Mouse (Mus musculus): ENCODE data around the gene Tasp1. TPM values are rescaled to one million over a fixed set of nuclear protein-coding genes. Genes with fewer than 3 reads are reported as not detected.
"Not testable (repeated sequence)": the region's sequence is repeated elsewhere in the genome, so short reads cannot be mapped to it uniquely, and the experiment has no call there.

The Tasp1 gene
- polyA plus RNA-seq, 1 experiment from 2014 or later, result 18.4 TPM

DNA sequence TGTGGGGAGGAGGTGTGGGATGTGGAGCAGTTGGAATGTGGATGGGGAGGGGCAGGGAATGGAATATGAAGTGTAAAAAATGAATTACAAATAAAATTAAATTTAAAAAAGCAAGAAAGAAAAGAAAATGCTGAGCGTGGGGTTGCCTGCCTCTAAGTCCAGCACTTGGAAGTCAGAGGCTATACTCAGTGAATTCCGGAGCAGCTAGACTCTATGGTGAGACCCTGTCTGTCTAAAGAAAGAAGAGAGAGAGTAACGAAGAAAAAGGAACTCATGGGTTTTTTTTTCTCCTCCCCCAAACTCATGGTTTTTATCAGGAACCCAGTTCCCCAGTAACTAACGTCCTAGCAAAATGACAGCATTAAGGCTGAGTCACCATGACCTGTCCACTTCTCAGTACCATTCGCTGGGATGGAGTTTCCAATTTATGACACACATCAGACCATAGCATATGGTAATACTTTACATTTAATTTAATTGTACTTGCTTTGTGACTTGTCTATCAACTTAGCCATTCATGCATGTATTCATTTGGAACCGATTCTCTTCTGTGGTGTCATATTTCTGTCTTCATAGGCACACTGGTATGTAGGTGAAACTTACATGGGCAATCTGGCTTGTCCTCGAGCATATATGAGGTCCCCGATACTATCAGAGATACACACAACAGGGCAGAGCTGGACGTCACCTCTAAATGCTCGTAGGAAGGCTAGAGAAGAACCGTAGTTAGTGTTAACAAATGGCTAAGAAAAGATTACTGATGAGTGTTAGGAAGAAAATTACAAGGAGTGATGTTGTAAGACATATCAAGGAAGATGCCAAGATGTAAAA lies 14.4 kb upstream of the Tasp1 start:
- H3K9me3 ChIP-seq (replicated peaks), result no peaks in the 10 kb centered on the region
- H3K4me2 ChIP-seq, result no peak overlapping the region
- no peaks in the 10 kb centered on the region for H3K36me3 ChIP-seq
- peaks cover 17% of the 10 kb centered on the region for H3K4me1 ChIP-seq (replicated peaks)
- peak; percentile 23 for DNase-seq
- H3K9ac ChIP-seq, result peak overlapping the region; percentile 8; the same call in 1 of the 2 replicates
- no peaks in the 10 kb centered on the region for H3K27me3 ChIP-seq
- 61% methylated on average over 11 of the region's 11 CpGs for WGBS (ENCODE audit: insufficient replicate concordance)
- no peak overlapping the region for H3K4me3 ChIP-seq (replicated peaks)
- peak overlapping the region; percentile 66 for H3K27ac ChIP-seq
- peak; percentile 89 for ATAC-seq (ENCODE audit: low read depth)

DNA sequence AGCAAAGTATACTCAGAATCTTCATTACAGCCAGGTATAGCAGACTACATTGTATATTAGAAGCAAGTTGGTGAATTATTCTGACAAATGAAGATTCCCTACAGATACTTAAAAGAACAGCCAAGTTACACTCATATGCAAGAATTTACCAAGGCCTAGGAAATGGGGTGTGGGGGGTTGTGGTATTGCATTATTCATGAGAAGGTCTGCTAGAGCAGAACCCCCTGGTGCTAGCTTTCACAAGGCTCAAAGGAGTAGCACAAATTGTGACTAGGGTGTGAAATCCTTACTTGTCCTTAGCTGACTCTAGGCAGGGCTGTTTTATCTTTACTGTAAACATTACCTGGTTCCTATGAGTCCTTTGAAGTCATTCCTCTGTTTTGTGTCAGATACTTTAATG lies 12.7 kb upstream of the Tasp1 start:
- ATAC-seq (ENCODE audit: low read depth); H3K4me3 ChIP-seq (replicated peaks); H3K27me3 ChIP-seq; H3K36me3 ChIP-seq; H3K27ac ChIP-seq; H3K9ac ChIP-seq; DNase-seq; H3K4me2 ChIP-seq; H3K9me3 ChIP-seq (replicated peaks): not testable (repeated sequence)
- peaks cover 14% of the 10 kb centered on the region for H3K4me1 ChIP-seq (replicated peaks)

DNA sequence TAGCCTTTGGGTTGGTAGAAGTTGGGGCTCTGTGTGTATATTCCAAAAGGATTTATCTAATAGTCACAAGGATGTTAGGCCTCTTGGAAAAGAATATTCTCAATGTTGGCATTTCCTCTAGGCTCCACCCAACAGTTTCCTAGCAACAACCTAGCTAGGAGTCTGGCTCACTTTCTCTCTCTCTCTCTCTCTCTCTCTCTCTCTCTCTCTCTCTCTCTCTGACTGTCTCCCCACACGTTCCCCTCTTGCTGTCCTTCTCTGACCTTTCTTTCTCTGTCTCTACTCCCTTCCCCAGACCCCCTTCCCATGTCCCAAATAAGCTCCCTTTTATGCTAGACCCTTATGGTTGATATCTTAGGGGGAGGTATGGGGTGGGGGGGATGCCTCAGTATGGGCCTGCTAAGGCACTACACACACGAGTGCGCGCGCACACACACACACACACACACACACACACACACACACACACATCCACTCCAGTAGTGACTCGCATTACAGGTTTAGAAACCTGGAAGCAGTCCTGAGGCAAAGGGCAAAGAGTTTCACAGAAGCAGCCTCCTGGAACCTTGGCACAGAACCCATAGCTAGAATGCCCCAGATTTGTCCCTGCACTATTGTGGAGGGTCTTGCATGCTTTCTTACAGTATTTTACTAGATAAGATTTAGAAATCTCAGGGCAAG lies 12.1 kb upstream of the Tasp1 start:
- 57% methylated on average over 6 of the region's 6 CpGs for WGBS (ENCODE audit: insufficient replicate concordance)
- no peak overlapping the region for H3K27ac ChIP-seq
- H3K4me1 ChIP-seq (replicated peaks), result peaks cover 12% of the 10 kb centered on the region
- H3K27me3 ChIP-seq, result no peaks in the 10 kb centered on the region; the same call in 1 of the 2 replicates
- H3K9ac ChIP-seq, result no peak overlapping the region
- no peaks in the 10 kb centered on the region for H3K9me3 ChIP-seq (replicated peaks)
- DNase-seq, result no peak
- no peak for ATAC-seq (ENCODE audit: low read depth)
- no peak overlapping the region for H3K4me3 ChIP-seq (replicated peaks)
- no peaks in the 10 kb centered on the region for H3K36me3 ChIP-seq
- H3K4me2 ChIP-seq, result no peak overlapping the region

DNA sequence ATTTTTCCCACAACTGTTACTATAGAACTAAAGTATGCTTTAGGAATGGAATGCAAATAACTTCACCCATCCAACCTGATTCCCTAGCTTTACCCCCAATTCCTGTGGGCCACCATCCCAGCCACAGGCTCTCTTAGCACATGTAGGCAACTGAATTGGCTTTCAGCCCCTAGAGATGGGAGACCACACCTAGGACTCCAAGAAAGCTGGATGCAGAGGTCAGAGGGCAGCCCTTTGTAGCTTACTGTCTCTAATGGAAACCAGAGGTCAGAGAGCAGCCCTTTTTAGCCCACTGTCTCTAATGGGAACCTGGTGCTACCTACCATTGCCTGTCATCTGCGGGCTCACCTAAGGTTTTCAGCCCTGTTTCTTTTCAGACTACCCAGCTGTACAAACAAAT lies 10.9 kb upstream of the Tasp1 start:
- ATAC-seq (ENCODE audit: low read depth), result no peak
- no peak for DNase-seq
- Histone ChIP-seq H3K9me3 (replicated peaks) (no peaks in the 10 kb centered on the region), H3K27ac (no peak overlapping the region), H3K9ac (no peak overlapping the region), H3K4me3 (replicated peaks) (no peak overlapping the region), H3K36me3 (no peaks in the 10 kb centered on the region), H3K27me3 (no peaks in the 10 kb centered on the region; the same call in 1 of the 2 replicates), H3K4me1 (replicated peaks) (peaks cover 12% of the 10 kb centered on the region), H3K4me2 (no peak overlapping the region)
- 38% methylated on average over 1 of the region's 1 CpGs for WGBS (ENCODE audit: insufficient replicate concordance)

DNA sequence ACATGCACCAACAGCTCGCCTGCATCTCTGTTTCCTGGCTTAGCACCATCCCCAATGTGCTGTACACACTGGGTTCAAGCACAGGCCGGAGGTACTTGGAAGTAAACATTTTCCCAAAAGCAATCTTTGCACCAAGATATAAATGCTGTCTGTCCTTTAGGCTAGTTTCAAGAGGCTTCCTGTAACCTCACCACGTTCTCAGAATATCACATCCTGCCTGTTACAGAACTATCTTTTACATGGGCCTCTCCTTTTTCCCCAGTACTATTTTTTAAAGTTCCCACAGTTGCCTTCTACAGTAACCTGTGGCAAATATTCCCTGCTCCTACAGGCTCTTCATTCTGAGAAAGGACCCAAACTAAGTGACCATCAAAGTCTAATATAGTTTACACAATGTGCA lies 8.5 kb upstream of the Tasp1 start:
- 55% methylated on average over 3 of the region's 3 CpGs for WGBS (ENCODE audit: insufficient replicate concordance)
- DNase-seq (no peak), ATAC-seq (ENCODE audit: low read depth) (no peak)
- peaks cover 7% of the 10 kb centered on the region for H3K27me3 ChIP-seq
- no peaks in the 10 kb centered on the region for H3K9me3 ChIP-seq (replicated peaks)
- no peaks in the 10 kb centered on the region for H3K4me1 ChIP-seq (replicated peaks)
- H3K4me3 ChIP-seq (replicated peaks), result no peak overlapping the region
- no peak overlapping the region for H3K4me2 ChIP-seq
- no peak overlapping the region for H3K9ac ChIP-seq
- no peak overlapping the region for H3K27ac ChIP-seq
- H3K36me3 ChIP-seq, result no peaks in the 10 kb centered on the region

DNA sequence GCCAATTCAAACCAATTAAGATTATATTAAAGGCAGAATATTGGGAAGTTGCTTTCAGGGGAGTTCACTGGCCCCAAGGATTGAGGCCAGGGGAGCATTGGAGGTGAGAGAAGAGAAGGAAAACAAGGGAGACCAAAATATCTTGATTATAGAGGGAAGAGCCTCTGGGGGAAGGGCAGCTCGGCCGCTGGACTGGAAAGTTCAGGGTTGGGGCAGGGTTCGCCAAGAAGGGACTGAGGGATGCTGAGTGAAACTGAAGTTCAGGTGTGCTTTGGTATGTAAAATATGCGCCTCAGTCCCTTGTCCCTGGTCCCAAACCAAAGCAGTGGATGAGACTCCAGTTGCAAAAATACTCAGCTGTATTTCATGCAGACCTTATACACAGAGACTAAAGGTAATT lies 911 bp upstream of the Tasp1 start:
- DNase-seq, result no peak

DNA sequence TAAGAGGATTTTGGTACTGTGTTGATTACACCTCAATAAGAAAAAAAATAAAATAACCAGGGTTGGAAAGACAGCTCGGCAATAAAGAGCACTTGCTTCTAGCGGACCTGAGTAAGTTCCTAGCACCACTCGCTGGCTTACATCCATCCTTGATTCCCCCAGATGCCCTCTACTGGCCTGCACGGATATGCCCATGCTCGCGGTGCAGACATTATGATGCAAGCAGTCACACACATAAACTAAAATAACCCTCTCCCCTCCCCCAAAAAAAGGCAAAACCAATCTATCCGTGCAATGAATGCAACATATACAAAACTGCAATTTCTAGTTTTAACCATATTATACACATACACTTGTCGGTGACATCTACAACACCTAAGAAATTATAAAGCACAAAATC lies 929 bp downstream of the Tasp1 start:
- DNase-seq, result peak; percentile 23
- H3K27ac ChIP-seq, result peak overlapping the region; percentile 93; the same call in 1 of the 2 replicates
- ATAC-seq (ENCODE audit: low read depth), result no peak
- peaks cover 49% of the 10 kb centered on the region for H3K4me1 ChIP-seq (replicated peaks)
- no peaks in the 10 kb centered on the region for H3K9me3 ChIP-seq (replicated peaks)
- WGBS (ENCODE audit: insufficient replicate concordance), result 73% methylated on average over 8 of the region's 8 CpGs
- H3K4me2 ChIP-seq, result peak overlapping the region; percentile 90
- peak overlapping the region; percentile 92 for H3K4me3 ChIP-seq (replicated peaks)
- no peaks in the 10 kb centered on the region for H3K36me3 ChIP-seq
- H3K27me3 ChIP-seq, result peaks cover 6% of the 10 kb centered on the region
- H3K9ac ChIP-seq, result peak overlapping the region; percentile 96

More for the DNA sequence above, 911 bp upstream of the Tasp1 start:
- Histone ChIP-seq H3K9me3 (replicated peaks) (no peaks in the 10 kb centered on the region), H3K27me3 (peaks cover 9% of the 10 kb centered on the region), H3K9ac (peak overlapping the region; percentile 69; the same call in 1 of the 2 replicates), H3K36me3 (no peaks in the 10 kb centered on the region), H3K4me2 (peak overlapping the region; percentile 90), H3K4me3 (replicated peaks) (peak overlapping the region; percentile 92), H3K4me1 (replicated peaks) (peaks cover 36% of the 10 kb centered on the region), H3K27ac (no peak overlapping the region)
- no peak for ATAC-seq (ENCODE audit: low read depth)
- WGBS (ENCODE audit: insufficient replicate concordance), result 61% methylated on average over 4 of the region's 4 CpGs

DNA sequence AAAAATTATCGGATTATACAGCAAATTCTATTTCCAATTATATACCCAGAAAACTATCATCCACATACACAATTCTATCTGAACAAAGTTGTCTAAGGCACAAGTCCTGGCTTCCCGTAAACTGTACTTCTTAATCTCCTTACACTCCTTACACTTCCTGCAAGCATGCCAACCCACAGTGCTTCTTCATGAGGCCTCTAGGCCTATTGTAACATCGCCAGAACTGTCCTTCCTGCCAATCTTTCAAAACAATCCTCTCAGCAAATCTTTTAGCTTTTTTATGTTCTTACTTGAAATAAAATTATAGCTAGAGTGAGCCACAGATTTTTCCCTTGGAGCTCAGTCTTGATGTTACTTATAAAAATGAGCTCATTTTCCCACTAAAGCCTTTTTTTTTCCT lies 5.1 kb downstream of the Tasp1 start:
- no peak for ATAC-seq (ENCODE audit: low read depth)
- Histone ChIP-seq H3K36me3 (peaks cover 7% of the 10 kb centered on the region), H3K9ac (no peak overlapping the region), H3K4me3 (replicated peaks) (no peak overlapping the region), H3K9me3 (replicated peaks) (no peaks in the 10 kb centered on the region), H3K4me1 (replicated peaks) (peaks cover 56% of the 10 kb centered on the region), H3K27ac (no peak overlapping the region), H3K4me2 (no peak overlapping the region), H3K27me3 (no peaks in the 10 kb centered on the region)
- 70% methylated on average over 3 of the region's 3 CpGs for WGBS (ENCODE audit: insufficient replicate concordance)
- DNase-seq, result no peak

DNA sequence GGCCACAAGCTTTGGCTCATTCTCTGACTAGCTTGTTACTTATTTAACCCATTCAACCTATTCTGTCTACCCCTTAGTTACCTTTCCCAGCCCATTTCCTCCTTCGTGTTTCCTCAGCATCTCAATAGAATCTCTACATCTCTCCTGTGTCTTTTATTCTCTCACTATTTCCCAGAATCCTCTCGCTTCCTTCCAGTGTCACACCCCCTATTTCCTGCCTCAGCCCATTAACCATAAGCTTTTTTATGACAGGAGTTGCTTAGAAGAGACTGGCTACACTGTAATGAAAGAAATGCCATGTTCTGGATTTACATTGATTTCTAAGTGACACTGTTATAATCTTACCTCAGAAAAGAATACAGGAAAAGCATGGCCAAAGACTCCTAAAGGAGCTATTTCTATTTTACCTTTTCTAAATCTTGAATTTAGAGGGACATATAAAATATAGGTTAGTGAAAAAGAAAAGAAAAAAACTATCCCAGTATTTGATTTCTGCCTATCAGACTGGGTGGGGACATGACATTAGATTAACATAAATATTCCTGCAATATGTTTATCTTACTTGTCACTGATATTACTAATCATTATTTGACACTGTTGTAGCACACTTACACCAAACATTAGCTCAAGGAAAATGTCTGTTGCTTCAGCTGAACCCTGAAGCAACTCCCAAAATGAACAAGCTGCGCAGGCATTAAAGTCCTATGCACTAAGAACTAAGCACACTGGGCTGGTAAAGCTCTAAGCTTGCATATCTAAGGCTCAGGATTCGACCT lies 6.3 kb downstream of the Tasp1 start:
- DNase-seq (no peak), ATAC-seq (ENCODE audit: low read depth) (peak; percentile 80)
- no peak overlapping the region for H3K9ac ChIP-seq
- no peak overlapping the region for H3K4me3 ChIP-seq (replicated peaks)
- H3K4me2 ChIP-seq, result no peak overlapping the region
- H3K27me3 ChIP-seq, result no peaks in the 10 kb centered on the region
- H3K27ac ChIP-seq, result no peak overlapping the region
- H3K36me3 ChIP-seq, result peaks cover 12% of the 10 kb centered on the region
- no peaks in the 10 kb centered on the region for H3K9me3 ChIP-seq (replicated peaks)
- peaks cover 47% of the 10 kb centered on the region for H3K4me1 ChIP-seq (replicated peaks)
- WGBS (ENCODE audit: insufficient replicate concordance), result 61% methylated on average over 4 of the region's 4 CpGs

DNA sequence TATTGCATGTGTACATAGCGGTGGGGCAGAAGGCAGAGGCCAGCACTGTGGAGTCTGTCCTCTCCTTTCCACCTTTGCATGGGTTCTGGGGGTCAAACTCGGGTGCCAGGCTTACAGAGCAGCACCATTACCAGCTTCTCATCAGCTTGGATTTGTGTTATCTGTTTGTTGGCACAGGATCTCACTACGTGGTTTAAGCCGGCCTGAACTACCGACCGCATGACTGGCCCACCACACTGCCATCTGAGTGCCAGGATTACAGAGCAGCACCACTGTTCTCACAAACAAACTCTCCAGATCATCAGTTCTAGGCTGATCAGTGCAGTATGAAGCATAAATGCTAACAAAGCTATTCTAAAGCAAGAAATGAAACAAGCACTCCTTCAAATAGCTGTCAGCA lies 8.5 kb downstream of the Tasp1 start:
- no peak overlapping the region for H3K4me3 ChIP-seq (replicated peaks)
- WGBS (ENCODE audit: insufficient replicate concordance), result 63% methylated on average over 6 of the region's 6 CpGs
- H3K4me1 ChIP-seq (replicated peaks), result peaks cover 46% of the 10 kb centered on the region
- H3K4me2 ChIP-seq, result no peak overlapping the region
- H3K9ac ChIP-seq, result no peak overlapping the region
- peaks cover 25% of the 10 kb centered on the region for H3K36me3 ChIP-seq
- DNase-seq (no peak), ATAC-seq (ENCODE audit: low read depth) (no peak)
- H3K27ac ChIP-seq, result peak overlapping the region; percentile 5; the same call in 1 of the 2 replicates
- no peaks in the 10 kb centered on the region for H3K9me3 ChIP-seq (replicated peaks)
- no peaks in the 10 kb centered on the region for H3K27me3 ChIP-seq

DNA sequence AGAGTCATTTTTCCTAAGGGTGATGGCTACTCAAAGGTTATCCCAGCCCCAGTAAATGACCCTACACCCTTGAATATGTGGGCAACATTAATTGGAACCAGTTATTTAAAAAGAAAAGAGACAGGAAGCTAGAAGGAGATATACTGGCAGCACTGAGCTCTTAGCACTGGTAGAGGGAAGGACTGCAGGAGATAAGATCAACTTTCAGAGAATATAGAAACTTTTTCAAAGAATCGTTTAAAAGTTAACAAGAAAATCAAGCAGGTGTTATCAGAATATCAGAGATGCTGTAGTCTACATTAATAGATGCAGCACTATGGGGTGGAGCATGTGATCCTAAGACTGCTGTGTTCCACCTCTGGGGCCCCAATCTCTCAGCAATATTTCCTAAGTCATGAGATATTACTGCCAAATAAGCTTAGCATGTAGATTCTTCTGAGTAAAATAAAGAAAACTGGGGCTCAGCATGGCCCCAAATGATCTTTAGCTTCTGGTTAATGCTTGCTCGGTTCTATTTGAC lies 14.9 kb downstream of the Tasp1 start:
- Histone ChIP-seq H3K4me2 (no peak overlapping the region), H3K4me1 (replicated peaks) (peaks cover 17% of the 10 kb centered on the region), H3K27me3 (no peaks in the 10 kb centered on the region), H3K4me3 (replicated peaks) (no peak overlapping the region), H3K9me3 (replicated peaks) (no peaks in the 10 kb centered on the region), H3K27ac (no peak overlapping the region), H3K36me3 (peaks cover 57% of the 10 kb centered on the region), H3K9ac (no peak overlapping the region)
- 64% methylated on average over 2 of the region's 2 CpGs for WGBS (ENCODE audit: insufficient replicate concordance)
- DNase-seq (no peak), ATAC-seq (ENCODE audit: low read depth) (no peak)

All from liver, embryonic 13.5 days (tissue).